Mouse (Mus musculus) heart, embryonic 14.5 days (tissue): ENCODE results near the gene Rfx7. TPM values are rescaled to one million over a fixed set of nuclear protein-coding genes. Genes with fewer than 3 reads are reported as not detected.

Source experiments
- ATAC-seq: fragments of 200-750 bp; cut with Nextera tagmentation; 2 replicates; pipeline ENCODE4 v1.8.0; 2017; ENCODE audit warnings: low read depth, moderate TSS enrichment; ENCODE audit not compliant: insufficient number of reproducible peaks, insufficient read depth, low FRiP score
- H3K27ac ChIP-seq, 2 experiments: fragments of 200-500 bp in 1 of 2; fragments of 300-500 bp in 1 of 2; sonication (generic) in 1 of 2; replicated peaks in 1 of 2; 2 replicates each; pipeline ENCODE4 v1.5.1; 2012 to 2014; ENCODE audit warnings: low read depth in 2 of 2, low read length in 2 of 2, control low read depth in 1 of 2, mild to moderate bottlenecking in 1 of 2, mixed read lengths in 1 of 2; ENCODE audit not compliant: control insufficient read depth in 1 of 2, insufficient read depth in 1 of 2
- H3K27me3 ChIP-seq: fragments of 300-500 bp; sonication (generic); 2 replicates; pipeline ENCODE4 v1.6.1; 2014; ENCODE audit warnings: mild to moderate bottlenecking, low read length, control low read depth; ENCODE audit not compliant: control insufficient read depth, insufficient read depth
- H3K36me3 ChIP-seq: fragments of 300-500 bp; sonication (generic); 2 replicates; pipeline ENCODE4 v1.6.1; 2014; ENCODE audit warnings: mild to moderate bottlenecking, control low read depth, low read length, mixed read lengths; ENCODE audit not compliant: control insufficient read depth, insufficient read depth
- H3K4me1 ChIP-seq, 2 experiments: fragments of 200-500 bp in 1 of 2; fragments of 300-500 bp in 1 of 2; sonication (generic) in 1 of 2; 2 replicates each; pipeline ENCODE4 v1.6.1; 2012 to 2014; ENCODE audit warnings: low read length in 2 of 2, control low read depth in 1 of 2, mixed read lengths in 1 of 2; ENCODE audit not compliant: control insufficient read depth in 2 of 2, insufficient read depth in 2 of 2
- H3K4me2 ChIP-seq: fragments of 300-500 bp; sonication (generic); 2 replicates; pipeline ENCODE4 v1.6.1; 2014; ENCODE audit warnings: mild to moderate bottlenecking, low read length
- H3K4me3 ChIP-seq, 2 experiments: fragments of 200-500 bp in 1 of 2; fragments of 300-500 bp in 1 of 2; sonication (generic) in 1 of 2; 2 replicates each; pipeline ENCODE4 v1.5.1; 2012 to 2014; ENCODE audit warnings: low read length in 2 of 2, mild to moderate bottlenecking in 2 of 2, control low read depth in 1 of 2, low read depth in 1 of 2, moderate library complexity in 1 of 2; ENCODE audit not compliant: control insufficient read depth in 1 of 2, insufficient read depth in 1 of 2
- H3K9ac ChIP-seq: fragments of 300-500 bp; sonication (generic); 2 replicates; pipeline ENCODE4 v1.6.1; 2014; ENCODE audit warnings: mild to moderate bottlenecking, low read length
- H3K9me3 ChIP-seq: fragments of 300-500 bp; sonication (generic); 2 replicates; pipeline ENCODE4 v1.6.1; 2016; ENCODE audit warnings: low read length, control low read depth; ENCODE audit not compliant: control insufficient read depth
- WGBS: fragments of 180-500 bp; shearing (Covaris S2); extraction: QIAGEN DNeasy Blood & Tissue Kit; methylation state at CpG from one replicate; pipeline ENCODE4 v1.1.7; 2014; 5-methylcytosine and 5-hydroxymethylcytosine counted together
- polyA plus RNA-seq: library from polyadenylated mRNA; unstranded; fragments of >200 nt; fragmentation: Nextera tagmentation; extraction: Ambion mirVana; gene quantifications from 2 replicates; pipeline ENCODE4 v1.2.1, GENCODE M21; 2014

The Rfx7 gene
- polyA plus RNA-seq = 10.7 TPM in 2 replicates

DNA sequence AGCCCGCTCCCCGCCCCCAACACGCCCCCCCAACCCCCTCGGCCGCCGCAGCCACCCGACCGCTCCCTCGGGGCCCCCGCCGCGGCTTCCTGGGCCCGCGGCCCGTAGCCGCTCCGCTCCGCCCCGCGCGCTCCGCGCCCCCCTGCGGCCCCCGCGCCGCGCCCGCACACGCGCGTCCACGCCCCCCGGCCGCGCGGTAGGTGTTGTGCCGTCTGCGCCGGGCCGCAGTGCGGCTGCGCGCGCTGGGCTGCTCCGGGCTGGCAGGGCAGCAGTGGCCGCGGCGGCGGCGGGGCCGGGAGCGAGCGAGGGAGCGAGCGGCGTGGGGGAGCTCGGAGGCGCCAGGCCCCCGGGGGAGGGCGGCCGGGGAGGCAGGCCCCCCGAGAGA is at the start of gene Rfx7:
Rfx7 (plus strand) TSS at position 245 of the 385 bp plus-strand sequence.
- ATAC-seq = peak; percentile 88
- peaks cover 6 to 16% of the 10 kb centered on the region in 2 experiments; a peak in 3 of 4 replicates for H3K4me1 ChIP-seq
- peak within 1 kb of the TSS; percentile 97 to 99 for H3K4me3 ChIP-seq
- peak within 1 kb of the TSS; percentile 99 for H3K9ac ChIP-seq
- no peaks in the 10 kb centered on the region for H3K9me3 ChIP-seq
- peak within 1 kb of the TSS; percentile 95 to 100 for H3K27ac ChIP-seq
- under 1% methylated on average over 50 of the region's 63 CpGs for WGBS
- peak within 1 kb of the TSS; percentile 80 for H3K4me2 ChIP-seq
- no peaks in the 10 kb centered on the region for H3K36me3 ChIP-seq
- no peaks in the 10 kb centered on the region for H3K27me3 ChIP-seq

DNA sequence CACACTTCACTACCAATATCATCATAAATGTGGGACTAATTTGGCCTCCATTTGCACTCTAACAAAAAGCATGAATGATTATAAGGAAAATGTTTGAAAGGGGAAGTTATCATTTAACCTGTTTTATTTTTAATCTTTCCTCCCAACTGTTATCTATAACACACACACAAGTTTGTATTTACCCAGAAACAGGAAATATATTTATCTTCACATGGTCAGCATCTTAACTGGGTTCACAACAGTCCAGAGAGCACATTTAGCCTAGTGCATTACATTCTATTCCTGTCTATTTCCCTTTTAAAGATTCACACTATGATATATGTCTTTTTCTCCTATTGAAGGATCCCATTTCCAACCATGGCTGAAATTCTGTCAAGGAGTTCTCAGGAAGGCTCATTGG is 43.5 kb upstream of the Rfx7 start:
- H3K4me1 ChIP-seq = peaks cover 2 to 3% of the 10 kb centered on the region in 2 experiments; a peak in 2 of 4 replicates
- H3K9ac ChIP-seq = no peak overlapping the region
- no peaks in the 10 kb centered on the region for H3K9me3 ChIP-seq
- ATAC-seq = no peak
- no peak overlapping the region for H3K27ac ChIP-seq
- no peaks in the 10 kb centered on the region for H3K27me3 ChIP-seq
- peaks cover 16% of the 10 kb centered on the region for H3K36me3 ChIP-seq
- no peak overlapping the region for H3K4me2 ChIP-seq
- H3K4me3 ChIP-seq = no peak overlapping the region

- Histone ChIP-seq H3K4me1 (peaks cover 2 to 3% of the 10 kb centered on the region in 2 experiments; a peak in 2 of 4 replicates), H3K4me3 (no peak overlapping the region), H3K9me3 (no peaks in the 10 kb centered on the region), H3K4me2 (no peak overlapping the region), H3K27me3 (no peaks in the 10 kb centered on the region), H3K9ac (no peak overlapping the region), H3K36me3 (peaks cover 16% of the 10 kb centered on the region; the same call in 1 of the 2 replicates), H3K27ac (no peak overlapping the region)
- no peak for ATAC-seq
- 82% methylated on average over 5 of the region's 5 CpGs for WGBS
Observed at GRCm38 (mm10) chr9:72489131-72489530, 42.9 kb upstream of the Rfx7 start.

DNA sequence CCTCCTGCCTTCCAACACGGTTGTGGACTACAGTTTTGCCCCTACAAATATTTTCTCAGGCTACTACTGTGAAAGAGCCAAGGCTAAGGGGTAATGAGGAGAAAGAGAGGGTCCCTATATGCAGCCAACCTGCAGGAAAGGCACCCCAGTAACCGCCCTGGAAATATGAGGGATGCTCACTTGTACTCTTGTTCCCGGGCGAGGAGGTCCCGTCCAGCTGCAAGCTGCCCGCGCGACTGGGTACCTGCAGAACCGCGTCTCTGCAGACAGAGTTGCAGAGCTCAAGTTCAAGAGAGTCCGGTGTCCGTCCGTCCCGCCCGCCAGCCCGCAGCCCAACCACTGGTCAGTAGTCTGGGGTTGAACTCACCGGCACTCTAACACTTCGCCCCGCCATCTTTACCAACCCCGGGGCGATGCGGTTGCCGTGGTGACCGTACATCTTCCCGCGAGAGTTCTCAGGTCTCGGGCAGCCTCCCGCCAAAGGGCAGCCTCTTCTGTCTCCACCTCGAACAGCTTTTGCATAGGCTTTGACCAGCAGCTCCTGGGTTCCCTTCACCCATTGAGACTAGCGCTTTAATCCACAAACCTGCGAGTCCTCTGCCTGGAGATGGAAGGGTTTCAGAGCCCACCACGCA is 40.4 kb upstream of the Rfx7 start:
- peak overlapping the region; percentile 84 for H3K9ac ChIP-seq
- WGBS = under 1% methylated on average over 32 of the region's 32 CpGs

GRCm38 (mm10) chr9:72492194-72492565 is 39.9 kb upstream of the Rfx7 start, which contains the start of gene Tex9:
Gene Tex9, minus strand, starts transcription at chr9:72492212.
- H3K4me3 ChIP-seq = peak within 1 kb of the TSS; percentile 63 to 73
- H3K9me3 ChIP-seq = no peaks in the 10 kb centered on the region
- no peaks in the 10 kb centered on the region for H3K27me3 ChIP-seq
- peak; percentile 69; the same call in 1 of the 2 replicates for ATAC-seq
- H3K9ac ChIP-seq = peak within 1 kb of the TSS; percentile 84
- 5% methylated on average over 6 of the region's 6 CpGs for WGBS
- peak within 1 kb of the TSS; percentile 92 to 96 for H3K27ac ChIP-seq
- H3K36me3 ChIP-seq = 0 out of 2 replicates have a peak, but pooled peaks cover 4% of the 10 kb centered on the region
- H3K4me1 ChIP-seq = peaks cover 0 to 3% of the 10 kb centered on the region in 2 experiments; a peak in 1 of 4 replicates
- peak within 1 kb of the TSS; percentile 94 for H3K4me2 ChIP-seq

More for the DNA sequence above, 40.4 kb upstream of the Rfx7 start:
- H3K36me3 ChIP-seq = 0 out of 2 replicates have a peak, but pooled peaks cover 4% of the 10 kb centered on the region
- peak; percentile 92 for ATAC-seq
- no peaks in the 10 kb centered on the region for H3K9me3 ChIP-seq
- no peaks in the 10 kb centered on the region for H3K27me3 ChIP-seq
- peak overlapping the region; percentile 92 to 96 for H3K27ac ChIP-seq
- H3K4me1 ChIP-seq = peaks cover 2 to 3% of the 10 kb centered on the region in 2 experiments; a peak in 2 of 4 replicates
- H3K4me2 ChIP-seq = peak overlapping the region; percentile 94
- peak overlapping the region; percentile 63 to 73 for H3K4me3 ChIP-seq

GRCm38 (mm10) chr9:72493465-72493864 is 38.6 kb upstream of the Rfx7 start:
- H3K9ac ChIP-seq = no peak overlapping the region
- H3K36me3 ChIP-seq = no peaks in the 10 kb centered on the region
- no peak for ATAC-seq
- H3K4me2 ChIP-seq = no peak overlapping the region
- H3K4me3 ChIP-seq = no peak overlapping the region
- no peak overlapping the region for H3K27ac ChIP-seq
- 91% methylated on average over 2 of the region's 2 CpGs for WGBS
- no peaks in the 10 kb centered on the region for H3K9me3 ChIP-seq
- no peaks in the 10 kb centered on the region for H3K27me3 ChIP-seq
- peaks cover 0 to 3% of the 10 kb centered on the region in 2 experiments; a peak in 1 of 4 replicates for H3K4me1 ChIP-seq

- Histone ChIP-seq H3K4me2 (no peak overlapping the region), H3K27me3 (no peaks in the 10 kb centered on the region), H3K4me1 (peaks cover 0 to 3% of the 10 kb centered on the region in 2 experiments; a peak in 1 of 4 replicates), H3K9ac (no peak overlapping the region), H3K36me3 (no peaks in the 10 kb centered on the region), H3K27ac (no peak overlapping the region), H3K4me3 (no peak overlapping the region), H3K9me3 (no peaks in the 10 kb centered on the region)
- no peak for ATAC-seq
- 80% methylated on average over 3 of the region's 3 CpGs for WGBS
Observed at GRCm38 (mm10) chr9:72493984-72494685, 37.9 kb upstream of the Rfx7 start.
